Mouse (Mus musculus) hindbrain, embryonic 10.5 days (tissue): ENCODE data around the gene Evi2. TPM values are rescaled to one million over a fixed set of nuclear protein-coding genes. Genes with fewer than 3 reads are reported as not detected.

Source experiments
- DNase-seq: peaks from one replicate; pipeline ENCODE4 v3.0.0-alpha.2; 2017; ENCODE audit warnings: low spot score
- H3K27ac ChIP-seq: fragments of 300-500 bp; sonication (generic); 2 replicates; pipeline ENCODE4 v1.5.1; 2016; ENCODE audit warnings: mild to moderate bottlenecking, moderate library complexity
- H3K27me3 ChIP-seq: fragments of 300-500 bp; sonication (generic); 2 replicates; pipeline ENCODE4 v1.6.1; 2016; ENCODE audit warnings: mild to moderate bottlenecking; ENCODE audit not compliant: poor library complexity, insufficient read depth, severe bottlenecking
- H3K36me3 ChIP-seq: fragments of 300-500 bp; sonication (generic); 2 replicates; pipeline ENCODE4 v1.6.1; 2016; ENCODE audit warnings: mild to moderate bottlenecking, moderate library complexity
- H3K4me1 ChIP-seq: fragments of 300-500 bp; sonication (generic); replicated peaks from 2 replicates; pipeline ENCODE4 v1.6.1; 2016; ENCODE audit warnings: mild to moderate bottlenecking
- H3K4me3 ChIP-seq: fragments of 300-500 bp; sonication (generic); 2 replicates; pipeline ENCODE4 v1.5.1; 2016; ENCODE audit warnings: mild to moderate bottlenecking, moderate library complexity
- H3K9me3 ChIP-seq: fragments of 300-500 bp; sonication (generic); 2 replicates; pipeline ENCODE4 v1.6.1; 2016; ENCODE audit warnings: mild to moderate bottlenecking, moderate library complexity
- WGBS: fragments of 180-500 bp; shearing (Covaris S2); methylation state at CpG from one replicate; pipeline ENCODE4 v1.1.7; 2016; 5-methylcytosine and 5-hydroxymethylcytosine counted together
- polyA plus RNA-seq: library from polyadenylated mRNA; unstranded; fragments of >200 nt; fragmentation: Nextera tagmentation; extraction: Ambion mirVana; gene quantifications from 2 replicates; pipeline ENCODE4 v1.2.1, GENCODE M21; 2016

Evi2 gene
- polyA plus RNA-seq, 1 experiment from 2014 or later: 0.95 TPM

GRCm38 (mm10) chr11:79520772-79521171, 9.6 kb downstream of the Evi2 start:
- H3K9me3 ChIP-seq: no peaks in the 10 kb centered on the region
- H3K4me1 ChIP-seq: no peaks in the 10 kb centered on the region
- no peak overlapping the region for H3K4me3 ChIP-seq
- no peak overlapping the region for H3K27ac ChIP-seq
- no peaks in the 10 kb centered on the region for H3K27me3 ChIP-seq
- 0 out of 2 replicates have a peak, but pooled peaks cover 17% of the 10 kb centered on the region for H3K36me3 ChIP-seq
- DNase-seq: no peak

- 82% methylated on average over 1 of the region's 1 CpGs for WGBS
These were observed 10.5 kb downstream of the Evi2 start for GRCm38 (mm10) chr11:79519878-79520291.

GRCm38 (mm10) chr11:79519299-79519698, 11.1 kb downstream of the Evi2 start:
- Histone ChIP-seq H3K27me3 (no peaks in the 10 kb centered on the region), H3K27ac (no peak overlapping the region), H3K9me3 (no peaks in the 10 kb centered on the region), H3K4me3 (no peak overlapping the region), H3K36me3 (0 out of 2 replicates have a peak, but pooled peaks cover 8% of the 10 kb centered on the region), H3K4me1 (no peaks in the 10 kb centered on the region)
- DNase-seq: no peak
- WGBS: 91% methylated on average over 6 of the region's 6 CpGs

More at GRCm38 (mm10) chr11:79519878-79520291, 10.5 kb downstream of the Evi2 start:
- Histone ChIP-seq H3K27ac (no peak overlapping the region), H3K36me3 (0 out of 2 replicates have a peak, but pooled peaks cover 10% of the 10 kb centered on the region), H3K4me3 (no peak overlapping the region), H3K4me1 (no peaks in the 10 kb centered on the region), H3K9me3 (no peaks in the 10 kb centered on the region), H3K27me3 (no peaks in the 10 kb centered on the region)
- DNase-seq: no peak

GRCm38 (mm10) chr11:79515798-79516197, 14.6 kb downstream of the Evi2 start:
- no peak overlapping the region for H3K27ac ChIP-seq
- 95% methylated on average over 2 of the region's 2 CpGs for WGBS
- no peak for DNase-seq
- H3K9me3 ChIP-seq: no peaks in the 10 kb centered on the region
- H3K27me3 ChIP-seq: no peaks in the 10 kb centered on the region
- H3K4me1 ChIP-seq: no peaks in the 10 kb centered on the region
- H3K36me3 ChIP-seq: peaks cover 4% of the 10 kb centered on the region
- no peak overlapping the region for H3K4me3 ChIP-seq

GRCm38 (mm10) chr11:79515331-79515730, 15.1 kb downstream of the Evi2 start:
- H3K4me3 ChIP-seq: no peak overlapping the region
- DNase-seq: no peak
- no peak overlapping the region for H3K27ac ChIP-seq
- H3K27me3 ChIP-seq: no peaks in the 10 kb centered on the region
- H3K36me3 ChIP-seq: peaks cover 4% of the 10 kb centered on the region
- 70% methylated on average over 6 of the region's 6 CpGs for WGBS
- H3K4me1 ChIP-seq: no peaks in the 10 kb centered on the region
- no peaks in the 10 kb centered on the region for H3K9me3 ChIP-seq

- Histone ChIP-seq H3K4me1 (no peaks in the 10 kb centered on the region), H3K27ac (no peak overlapping the region), H3K27me3 (no peaks in the 10 kb centered on the region), H3K4me3 (no peak overlapping the region), H3K9me3 (no peaks in the 10 kb centered on the region), H3K36me3 (peaks cover 4% of the 10 kb centered on the region)
- 93% methylated on average over 3 of the region's 3 CpGs for WGBS
- no peak for DNase-seq
These were observed 18.4 kb downstream of the Evi2 start for GRCm38 (mm10) chr11:79511970-79512369.

GRCm38 (mm10) chr11:79504506-79504905, 25.9 kb downstream of the Evi2 start:
- H3K36me3 ChIP-seq: no peaks in the 10 kb centered on the region
- H3K4me3 ChIP-seq: no peak overlapping the region
- H3K9me3 ChIP-seq: no peaks in the 10 kb centered on the region
- DNase-seq: no peak
- WGBS: 91% methylated on average over 7 of the region's 7 CpGs
- H3K27me3 ChIP-seq: no peaks in the 10 kb centered on the region
- peaks cover 10% of the 10 kb centered on the region for H3K4me1 ChIP-seq
- no peak overlapping the region for H3K27ac ChIP-seq

- no peak for DNase-seq
- no peaks in the 10 kb centered on the region for H3K36me3 ChIP-seq
- H3K4me3 ChIP-seq: no peak within 1 kb of the TSS
- no peaks in the 10 kb centered on the region for H3K27me3 ChIP-seq
- H3K4me1 ChIP-seq: peaks cover 10% of the 10 kb centered on the region
- no peak within 1 kb of the TSS for H3K27ac ChIP-seq
- 57% methylated on average over 8 of the region's 8 CpGs for WGBS
- no peaks in the 10 kb centered on the region for H3K9me3 ChIP-seq
These were observed 26.5 kb downstream of the Evi2 start, which contains the start of gene Omg for GRCm38 (mm10) chr11:79503845-79504244. Gene Omg (minus strand): TSS chr11:79504084.

GRCm38 (mm10) chr11:79502917-79503316, 27.5 kb downstream of the Evi2 start:
- 55% methylated on average over 2 of the region's 2 CpGs for WGBS
- Histone ChIP-seq H3K27me3 (no peaks in the 10 kb centered on the region), H3K36me3 (no peaks in the 10 kb centered on the region), H3K27ac (no peak overlapping the region), H3K4me1 (peaks cover 10% of the 10 kb centered on the region), H3K4me3 (no peak overlapping the region), H3K9me3 (no peaks in the 10 kb centered on the region)
- no peak for DNase-seq

GRCm38 (mm10) chr11:79494976-79495800, 35.2 kb downstream of the Evi2 start:
- 89% methylated on average over 10 of the region's 10 CpGs for WGBS
- DNase-seq: no peak
- Histone ChIP-seq H3K4me1 (no peaks in the 10 kb centered on the region), H3K27me3 (no peaks in the 10 kb centered on the region), H3K4me3 (no peak overlapping the region), H3K9me3 (no peaks in the 10 kb centered on the region), H3K36me3 (peaks cover 22% of the 10 kb centered on the region), H3K27ac (no peak overlapping the region)

- Histone ChIP-seq H3K27ac (no peak overlapping the region), H3K4me1 (no peaks in the 10 kb centered on the region), H3K9me3 (no peaks in the 10 kb centered on the region), H3K27me3 (no peaks in the 10 kb centered on the region), H3K36me3 (peaks cover 63% of the 10 kb centered on the region), H3K4me3 (no peak overlapping the region)
- DNase-seq: no peak
These were observed 45.7 kb downstream of the Evi2 start for GRCm38 (mm10) chr11:79484721-79485120.

GRCm38 (mm10) chr11:79483876-79484528, 46.4 kb downstream of the Evi2 start:
- no peak for DNase-seq
- no peaks in the 10 kb centered on the region for H3K27me3 ChIP-seq
- H3K9me3 ChIP-seq: no peaks in the 10 kb centered on the region
- H3K4me1 ChIP-seq: no peaks in the 10 kb centered on the region
- no peak overlapping the region for H3K4me3 ChIP-seq
- H3K36me3 ChIP-seq: peaks cover 63% of the 10 kb centered on the region
- no peak overlapping the region for H3K27ac ChIP-seq
- WGBS: 82% methylated on average over 7 of the region's 7 CpGs

- Histone ChIP-seq H3K4me1 (no peaks in the 10 kb centered on the region), H3K36me3 (peaks cover 68% of the 10 kb centered on the region), H3K9me3 (no peaks in the 10 kb centered on the region), H3K27me3 (no peaks in the 10 kb centered on the region), H3K4me3 (no peak overlapping the region), H3K27ac (no peak overlapping the region)
- no peak for DNase-seq
- WGBS: 95% methylated on average over 6 of the region's 6 CpGs
These were observed 47.0 kb downstream of the Evi2 start for GRCm38 (mm10) chr11:79483392-79483791.
